Mouse (Mus musculus) bone marrow macrophage, adult 2 months (primary cell): ENCODE results near the gene Sec13. TPM values are rescaled to one million over a fixed set of nuclear protein-coding genes. Genes with fewer than 3 reads are reported as not detected.
"Not testable (repeated sequence)": the region's sequence is repeated elsewhere in the genome, so short reads cannot be mapped to it uniquely, and the experiment has no call there.

Experiments
- H3K27ac ChIP-seq: 2 replicates; pipeline ENCODE4 v1.5.1; 2012; ENCODE audit warnings: low read depth, low read length; ENCODE audit not compliant: insufficient read depth
- H3K4me1 ChIP-seq: 2 replicates; pipeline ENCODE4 v1.6.1; 2012; ENCODE audit warnings: low read length; ENCODE audit not compliant: control insufficient read depth, insufficient read depth
- H3K4me3 ChIP-seq: 2 replicates; pipeline ENCODE4 v1.5.1; 2012; ENCODE audit warnings: mild to moderate bottlenecking, low read length, moderate library complexity; ENCODE audit not compliant: insufficient read depth
- CTCF ChIP-seq: IDR thresholded peaks from 2 replicates; pipeline ENCODE4 v1.5.1; 2012; ENCODE audit warnings: low read depth, mild to moderate bottlenecking, low read length, moderate library complexity
- POLR2A ChIP-seq: IDR thresholded peaks from 2 replicates; pipeline ENCODE4 v1.6.1; 2012; ENCODE audit warnings: mild to moderate bottlenecking, low read depth, low read length, borderline replicate concordance
- polyA plus RNA-seq: library from polyadenylated mRNA; stranded (reverse); fragments of >200 nt; gene quantifications from 2 replicates; pipeline ENCODE4 v1.2.4, GENCODE M21; 2012; ENCODE audit not compliant: missing spikeins, insufficient read depth, insufficient read length

The Sec13 gene
- polyA plus RNA-seq, 1 experiment, result 59.9 TPM

- peak overlapping the region; percentile 95 for H3K27ac ChIP-seq
- TF ChIP-seq CTCF (no peak), POLR2A (no peak)
- H3K4me3 ChIP-seq, result no peak overlapping the region
- peaks cover 53% of the 10 kb centered on the region for H3K4me1 ChIP-seq
Measured at GRCm38 (mm10) chr6:113714797-113715196, 25.7 kb downstream of the Sec13 start.

GRCm38 (mm10) chr6:113714276-113714675, 26.3 kb downstream of the Sec13 start:
- TF ChIP-seq CTCF, result no peak
- no peak for TF ChIP-seq POLR2A
- Histone ChIP-seq H3K27ac (peak overlapping the region; percentile 95), H3K4me1 (peaks cover 53% of the 10 kb centered on the region), H3K4me3 (no peak overlapping the region)

DNA sequence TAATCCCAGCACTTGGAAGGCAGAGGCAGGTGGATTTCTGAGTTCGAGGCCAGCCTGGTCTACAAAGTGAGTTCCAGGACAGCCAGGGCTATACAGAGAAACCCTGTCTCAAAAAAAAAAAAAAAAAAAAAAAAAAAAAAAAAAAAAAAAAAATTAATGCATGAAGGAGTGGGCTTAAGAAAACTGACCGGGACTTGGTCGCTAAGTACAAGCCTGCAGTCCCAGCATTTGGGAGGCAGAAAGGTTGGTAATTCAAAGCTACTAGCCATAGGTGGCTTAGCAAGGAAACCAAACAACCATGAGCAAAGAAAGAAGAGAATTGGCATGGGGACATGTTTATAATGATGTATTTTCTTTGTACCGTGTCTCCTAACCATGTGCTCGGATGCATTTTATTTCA, 27.2 kb downstream of the Sec13 start:
- not testable (repeated sequence) for H3K4me3 ChIP-seq
- Histone ChIP-seq H3K4me1 (peaks cover 51% of the 10 kb centered on the region), H3K27ac (peak overlapping the region; percentile 95)

- TF ChIP-seq POLR2A (no peak), CTCF (no peak)
- peak overlapping the region; percentile 11 for H3K27ac ChIP-seq
- H3K4me1 ChIP-seq, result peaks cover 44% of the 10 kb centered on the region
- no peak overlapping the region for H3K4me3 ChIP-seq
Measured at GRCm38 (mm10) chr6:113712718-113713117, 27.8 kb downstream of the Sec13 start.

DNA sequence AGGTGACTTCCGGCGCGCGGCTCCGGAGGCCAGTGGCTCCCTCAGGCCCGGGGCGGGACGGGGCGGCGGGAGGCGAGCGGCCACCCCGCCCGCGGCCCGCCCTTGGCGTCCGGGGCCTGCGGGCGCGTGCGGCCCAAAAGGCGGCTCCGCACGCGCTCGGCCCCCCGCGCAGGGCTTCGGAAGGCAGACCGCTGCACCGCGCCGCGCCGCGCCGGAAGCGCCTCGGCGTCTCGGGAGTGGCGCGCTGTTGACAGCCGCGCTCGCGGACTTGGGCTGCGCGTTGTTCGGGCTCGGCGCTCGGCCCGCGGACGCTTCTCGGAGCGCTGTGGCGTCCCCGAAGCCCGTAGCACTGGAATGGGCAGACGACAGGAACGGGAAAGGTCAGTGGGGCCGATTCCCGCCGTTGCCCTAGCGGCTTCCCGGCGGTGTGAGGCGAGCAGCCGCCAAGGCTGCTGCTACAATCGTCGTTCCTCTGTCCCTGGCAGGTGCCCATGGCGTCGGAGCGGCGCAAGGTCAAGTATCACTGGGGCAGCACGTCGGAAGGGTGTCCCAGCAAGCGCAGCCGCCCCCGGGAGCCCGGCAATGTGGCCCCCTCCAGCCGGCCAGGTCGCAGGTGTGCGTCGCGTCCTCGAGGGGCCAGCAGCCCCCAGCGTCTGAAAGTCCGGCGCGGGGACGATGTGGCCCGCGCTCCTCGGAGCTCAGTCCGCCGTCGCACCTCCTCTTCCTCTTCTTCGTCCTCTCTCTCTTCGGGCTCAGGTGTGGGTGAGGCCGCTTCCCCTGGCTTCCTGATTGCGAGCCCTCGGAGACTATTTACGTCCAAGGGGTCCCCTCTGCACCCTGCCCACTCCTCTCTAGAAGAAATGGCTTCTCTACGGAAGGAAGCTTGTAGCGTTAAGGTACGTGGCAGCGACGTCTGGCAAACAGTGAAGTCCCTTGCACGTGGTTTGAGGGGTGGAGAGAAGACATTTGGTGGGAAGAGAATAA, 43.0 kb downstream of the Sec13 start:
- peaks cover 46% of the 10 kb centered on the region for H3K4me1 ChIP-seq
- peak overlapping the region; percentile 72 for H3K4me3 ChIP-seq
- H3K27ac ChIP-seq, result peak overlapping the region; percentile 58
- TF ChIP-seq CTCF, result no peak
- TF ChIP-seq POLR2A, result no peak

GRCm38 (mm10) chr6:113696582-113697221, 43.8 kb downstream of the Sec13 start, which contains the start of gene Tatdn2:
Tatdn2 (plus strand) TSS chr6:113697050.
- Histone ChIP-seq H3K4me1 (peaks cover 49% of the 10 kb centered on the region), H3K27ac (peak within 1 kb of the TSS; percentile 86), H3K4me3 (peak within 1 kb of the TSS; percentile 72)
- TF ChIP-seq CTCF (no peak), POLR2A (no peak)

DNA sequence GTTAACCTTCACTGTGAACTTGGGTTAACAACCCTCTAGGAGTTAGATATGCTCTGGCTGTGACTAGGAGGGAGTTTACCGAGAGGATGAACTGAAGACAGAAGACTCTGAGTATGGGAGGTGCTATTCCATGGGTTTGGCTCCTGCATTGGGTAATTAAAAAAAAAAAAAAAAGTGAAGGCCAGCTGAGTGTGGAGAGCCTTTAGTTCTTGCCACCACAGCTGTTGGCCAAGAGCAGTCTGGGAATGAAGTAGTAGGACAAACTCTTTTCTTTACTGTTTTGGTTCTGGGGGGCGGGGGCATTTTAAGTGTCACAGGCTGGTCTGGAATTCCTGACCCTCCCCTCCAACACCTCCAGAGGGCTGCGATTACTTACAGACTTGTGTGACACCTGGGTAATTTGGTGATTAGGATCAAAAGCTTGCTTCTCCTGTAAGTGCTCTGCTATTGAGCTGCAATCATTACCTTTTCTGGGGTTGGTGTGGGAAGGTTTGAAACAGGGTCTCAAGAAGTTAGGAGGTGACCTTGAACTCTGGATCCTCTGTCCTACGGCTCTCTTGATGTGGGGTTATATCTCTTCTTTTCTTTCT, 44.7 kb downstream of the Sec13 start:
- Histone ChIP-seq H3K27ac (peak overlapping the region; percentile 86), H3K4me3 (peak overlapping the region; percentile 40), H3K4me1 (peaks cover 48% of the 10 kb centered on the region)
- no peak for TF ChIP-seq CTCF
- no peak for TF ChIP-seq POLR2A

- no peak overlapping the region for H3K4me3 ChIP-seq
- TF ChIP-seq POLR2A, result no peak
- TF ChIP-seq CTCF, result no peak
- peaks cover 51% of the 10 kb centered on the region for H3K4me1 ChIP-seq
- peak overlapping the region; percentile 86; the same call in 1 of the 2 replicates for H3K27ac ChIP-seq
Measured at GRCm38 (mm10) chr6:113695203-113695602, 45.3 kb downstream of the Sec13 start.

DNA sequence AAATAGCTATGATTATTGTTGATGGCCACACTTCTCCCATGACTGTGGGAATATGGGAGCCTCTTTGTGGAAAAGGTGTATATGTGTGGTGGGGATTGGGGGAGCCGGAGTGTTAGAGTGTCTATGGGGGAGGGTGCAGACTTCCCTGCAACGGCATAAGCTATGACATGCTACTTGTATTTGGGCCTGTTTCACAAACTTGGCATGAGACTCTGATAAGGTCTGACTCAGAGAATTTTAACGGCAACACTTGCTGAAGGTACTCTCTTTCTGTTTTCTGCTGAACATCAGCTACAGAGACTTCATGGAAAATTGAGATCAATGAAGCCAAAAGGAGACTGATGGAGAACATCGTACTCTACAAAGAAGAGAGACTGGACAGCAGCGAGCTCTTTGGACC, 47.2 kb downstream of the Sec13 start:
- peak overlapping the region; percentile 11; the same call in 1 of the 2 replicates for H3K27ac ChIP-seq
- peaks cover 51% of the 10 kb centered on the region for H3K4me1 ChIP-seq
- no peak overlapping the region for H3K4me3 ChIP-seq
- TF ChIP-seq CTCF (no peak), POLR2A (no peak)
